Mouse (Mus musculus) CH12.LX (cell line): ENCODE measurements around the gene Trim29. TPM values are rescaled to one million over a fixed set of nuclear protein-coding genes. Genes with fewer than 3 reads are reported as not detected.

Source experiments
- DNase-seq: peaks from one replicate; pipeline ENCODE4 v3.0.0-alpha.2; 2013; ENCODE audit errors: extremely low read depth
- H3K27ac ChIP-seq: 2 replicates; pipeline ENCODE4 v1.5.1; 2012; ENCODE audit warnings: low read depth, mild to moderate bottlenecking, control low read depth, moderate library complexity; ENCODE audit not compliant: insufficient read depth
- H3K27me3 ChIP-seq: replicated peaks from 2 replicates; pipeline ENCODE3; 2012; ENCODE audit warnings: inconsistent platforms
- H3K36me3 ChIP-seq, 2 experiments: replicated peaks in 1 of 2; 2 replicates each; pipeline versions ENCODE3 to v1.6.1; 2012; ENCODE audit warnings: inconsistent platforms in 1 of 2, low read length in 1 of 2, mild to moderate bottlenecking in 1 of 2, mixed read lengths in 1 of 2, moderate library complexity in 1 of 2; ENCODE audit not compliant: control insufficient read depth in 1 of 2, insufficient read depth in 1 of 2
- H3K4me1 ChIP-seq, 2 experiments: 2 replicates each; pipeline ENCODE4 v1.6.1; 2012; ENCODE audit warnings: inconsistent platforms in 1 of 2, moderate library complexity in 1 of 2; ENCODE audit not compliant: insufficient read depth in 2 of 2, control insufficient read depth in 1 of 2
- H3K4me2 ChIP-seq: 2 replicates; pipeline ENCODE4 v1.6.1; 2012; ENCODE audit warnings: low read depth, mild to moderate bottlenecking, control low read depth; ENCODE audit not compliant: poor library complexity, insufficient read depth, severe bottlenecking
- H3K4me3 ChIP-seq, 3 experiments: fragments of 150-350 bp in 1 of 3; sonication (generic) in 1 of 3; replicated peaks in 1 of 3; 2 replicates each; pipeline versions ENCODE3 to v1.5.1; 2011 to 2012; ENCODE audit warnings: low read depth in 2 of 3, low read length in 2 of 3, mild to moderate bottlenecking in 2 of 3, moderate library complexity in 2 of 3, control low read depth in 1 of 3, improper control_type of control experiment in 1 of 3, inconsistent platforms in 1 of 3, mixed read lengths in 1 of 3; ENCODE audit not compliant: poor library complexity in 1 of 3
- H3K79me2 ChIP-seq: replicated peaks from 2 replicates; pipeline ENCODE4 v1.6.1; 2012; ENCODE audit warnings: mild to moderate bottlenecking, moderate library complexity; ENCODE audit not compliant: control insufficient read depth, poor library complexity, insufficient read depth, severe bottlenecking; ENCODE audit errors: extremely low read depth
- H3K9ac ChIP-seq: 2 replicates; pipeline ENCODE4 v1.6.1; 2012; ENCODE audit warnings: low read depth, mild to moderate bottlenecking, control low read depth, moderate library complexity; ENCODE audit not compliant: insufficient read depth
- H3K9me3 ChIP-seq: replicated peaks from 2 replicates; pipeline ENCODE3; 2012; ENCODE audit warnings: low read length, inconsistent platforms, mixed read lengths
- CHD2 ChIP-seq: IDR thresholded peaks from 2 replicates; pipeline ENCODE4 v1.6.1; 2011; ENCODE audit warnings: low read length, improper control_type of control experiment
- CTCF ChIP-seq, 2 experiments: IDR thresholded peaks in 1 of 2; conservative IDR thresholded peaks in 1 of 2; 2 replicates each; pipeline ENCODE4 v1.5.1; 2011 to 2012; ENCODE audit warnings: low read depth in 2 of 2, low read length in 2 of 2, improper control_type of control experiment in 1 of 2, inconsistent platforms in 1 of 2, mild to moderate bottlenecking in 1 of 2, moderate library complexity in 1 of 2
- EP300 ChIP-seq: IDR thresholded peaks from 2 replicates; pipeline ENCODE4 v1.6.1; 2011; ENCODE audit warnings: low read length, improper control_type of control experiment
- ETS1 ChIP-seq: conservative IDR thresholded peaks from 2 replicates; pipeline ENCODE4 v1.6.1; 2012; ENCODE audit warnings: low read depth, mild to moderate bottlenecking, inconsistent platforms, low read length, improper control_type of control experiment, moderate library complexity
- GABPA ChIP-seq: IDR thresholded peaks from 2 replicates; pipeline ENCODE4 v1.6.1; 2012; ENCODE audit warnings: low read depth, low read length, improper control_type of control experiment, inconsistent platforms; ENCODE audit not compliant: insufficient replicate concordance
- HCFC1 ChIP-seq: IDR thresholded peaks from 2 replicates; pipeline ENCODE4 v1.6.1; 2012; ENCODE audit warnings: low read depth, mild to moderate bottlenecking, inconsistent platforms, low read length, improper control_type of control experiment
- IRF4 ChIP-seq: IDR thresholded peaks from 2 replicates; pipeline ENCODE4 v1.6.1; 2014; ENCODE audit warnings: low read depth, mild to moderate bottlenecking, inconsistent platforms, low read length, improper control_type of control experiment
- JUN ChIP-seq: IDR thresholded peaks from 2 replicates; pipeline ENCODE4 v1.6.1; 2011; ENCODE audit warnings: low read depth, mild to moderate bottlenecking, low read length, improper control_type of control experiment, moderate library complexity; ENCODE audit not compliant: insufficient read depth
- MAX ChIP-seq: IDR thresholded peaks from 2 replicates; pipeline ENCODE4 v1.6.1; 2011; ENCODE audit warnings: low read length, improper control_type of control experiment
- MEF2A ChIP-seq: IDR thresholded peaks from 2 replicates; pipeline ENCODE4 v1.6.1; 2014; ENCODE audit warnings: low read depth, mild to moderate bottlenecking, inconsistent platforms, low read length, improper control_type of control experiment, borderline replicate concordance
- MXI1 ChIP-seq: IDR thresholded peaks from 2 replicates; pipeline ENCODE4 v1.6.1; 2011; ENCODE audit warnings: mild to moderate bottlenecking, low read depth, low read length, improper control_type of control experiment
- MYC ChIP-seq: IDR thresholded peaks from 2 replicates; pipeline ENCODE4 v1.6.1; 2011; ENCODE audit warnings: low read depth, mild to moderate bottlenecking, improper control_type of control experiment, low read length
- NELFE ChIP-seq: IDR thresholded peaks from 2 replicates; pipeline ENCODE4 v1.6.1; 2011; ENCODE audit warnings: low read depth, low read length, improper control_type of control experiment
- NRF1 ChIP-seq: IDR thresholded peaks from 2 replicates; pipeline ENCODE4 v1.6.1; 2014; ENCODE audit warnings: low read depth, mild to moderate bottlenecking, inconsistent platforms, low read length, improper control_type of control experiment, moderate library complexity
- PAX5 ChIP-seq: IDR thresholded peaks from 2 replicates; pipeline ENCODE4 v1.6.1; 2012; ENCODE audit warnings: low read length, inconsistent platforms, mixed read lengths
- POLR2A ChIP-seq: IDR thresholded peaks from 2 replicates; pipeline ENCODE4 v1.6.1; 2011; ENCODE audit warnings: low read depth, mild to moderate bottlenecking, improper control_type of control experiment, low read length
- RAD21 ChIP-seq: IDR thresholded peaks from 2 replicates; pipeline ENCODE4 v1.6.1; 2011; ENCODE audit warnings: low read depth, mild to moderate bottlenecking, low read length, improper control_type of control experiment, moderate library complexity
- SMC3 ChIP-seq: IDR thresholded peaks from 2 replicates; pipeline ENCODE4 v1.6.1; 2011; ENCODE audit warnings: low read depth, low read length, improper control_type of control experiment
- TCF12 ChIP-seq: IDR thresholded peaks from 2 replicates; pipeline ENCODE4 v1.6.1; 2014; ENCODE audit warnings: low read depth, mild to moderate bottlenecking, inconsistent platforms, low read length, improper control_type of control experiment
- UBTF ChIP-seq: IDR thresholded peaks from 2 replicates; pipeline ENCODE4 v1.6.1; 2012; ENCODE audit warnings: low read depth, mild to moderate bottlenecking, inconsistent platforms, low read length, improper control_type of control experiment, moderate library complexity
- ZKSCAN1 ChIP-seq: IDR thresholded peaks from 2 replicates; pipeline ENCODE4 v1.6.1; 2012; ENCODE audit warnings: low read depth, inconsistent platforms, low read length, improper control_type of control experiment, borderline replicate concordance
- dilution Hi-C: fragments of 300-500 bp; cut with MboI; formaldehyde crosslinking; loops from 2 replicates; pipeline ENCODE4 v1.14.3; 2020; ENCODE audit warnings: low sequenced_read_pairs; ENCODE audit not compliant: extremely low pct_unique_long_range_greater_than_20kb, extremely low pct_ligation_motif_present
- in situ Hi-C: fragments of 300-500 bp; cut with MboI; formaldehyde crosslinking; loops from 3 replicates; pipeline ENCODE4 v1.14.3; 2019; ENCODE audit warnings: low sequenced_read_pairs, low pct_ligation_motif_present, low pct_unique_long_range_greater_than_20kb, mixed read lengths
- polyA plus RNA-seq: library from polyadenylated mRNA; unstranded; fragments of >175 nt; gene quantifications from 2 replicates; pipeline ENCODE4 v1.2.1, GENCODE M21; 2012; ENCODE audit warnings: low read depth; ENCODE audit not compliant: insufficient read length
- total RNA-seq, 2 experiments: library from RNA; depleted of rRNA; stranded (reverse); fragments of 300-350 nt in 1 of 2; fragments of >200 nt in 1 of 2; gene quantifications; 2 replicates each; pipeline ENCODE4 v1.2.3; 2012 to 2014

The Trim29 gene
- total and polyA plus RNA-seq, 3 experiments, result 0.13 to 0.21 (median 0.17) TPM

DNA sequence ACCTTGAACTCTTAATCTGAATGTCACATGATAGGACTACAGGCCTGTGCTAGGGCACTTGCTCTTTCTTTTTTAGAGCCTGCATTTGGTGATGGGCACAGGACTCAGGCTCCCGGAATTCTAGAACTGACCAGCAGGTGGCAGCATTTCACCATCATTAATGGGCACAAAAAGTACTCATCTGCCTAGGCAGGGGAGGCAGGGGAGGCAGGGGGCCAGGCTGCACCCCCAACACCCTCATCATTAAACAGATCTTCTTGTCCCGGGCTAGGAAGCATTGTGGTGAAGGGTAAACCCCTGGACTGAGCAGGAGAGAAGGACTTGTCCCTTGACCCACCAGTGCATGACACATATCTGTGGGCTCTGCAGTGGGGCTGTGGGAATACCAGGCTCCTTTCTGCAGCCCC is 29.0 kb downstream of the Trim29 start:
- H3K4me2 ChIP-seq, result no peak overlapping the region
- dilution Hi-C loops (no loop called here), in situ Hi-C loops (loop anchor here (25.0 kb wide), 2 partner anchors 398 to 498 kb away; partner anchors contain the start of gene Nectin1)
- H3K79me2 ChIP-seq, result no peaks in the 10 kb centered on the region
- no peaks in the 10 kb centered on the region for H3K36me3 ChIP-seq
- H3K4me1 ChIP-seq, result no peaks in the 10 kb centered on the region
- H3K27me3 ChIP-seq, result peaks cover 61% of the 10 kb centered on the region
- TF ChIP-seq SMC3 (peak; percentile 68), CTCF (conservative IDR thresholded peaks at IDR 0.05 in 1 of 2, IDR thresholded peaks at IDR 0.05 in 1 of 2; ENCODE audit: low read depth in 2 of 2, low read length in 2 of 2) (peak; percentile 51 to 81), RAD21 (peak; percentile 80), MAX (no peak)
- H3K9me3 ChIP-seq, result no peaks in the 10 kb centered on the region
- no peak overlapping the region for H3K9ac ChIP-seq
- DNase-seq, result peak; percentile 60
- H3K4me3 ChIP-seq, result no peak overlapping the region
- no peak overlapping the region for H3K27ac ChIP-seq

DNA sequence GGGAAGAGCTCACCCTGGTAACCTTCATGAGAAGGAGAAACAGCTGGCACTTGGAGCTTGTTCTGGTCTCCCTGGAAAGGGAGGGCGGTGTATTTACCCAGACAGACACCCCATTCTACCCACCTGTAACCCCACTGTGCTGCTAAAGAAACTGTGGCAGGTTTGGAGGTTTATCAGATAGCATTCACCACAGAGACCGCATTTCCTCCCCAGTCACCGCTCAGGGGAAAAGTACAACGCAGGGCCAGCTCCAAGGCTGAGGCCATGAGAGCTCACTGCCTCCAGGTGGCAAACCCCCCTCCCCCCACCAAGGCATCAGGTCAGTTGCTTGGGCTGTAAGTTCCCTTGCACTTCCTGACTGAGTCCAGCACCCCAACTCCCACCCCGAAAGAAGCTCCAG is 39.4 kb downstream of the Trim29 start:
- TF ChIP-seq MYC (no peak), PAX5 (no peak), ZKSCAN1 (no peak), NRF1 (no peak), MEF2A (no peak), ETS1 (no peak), JUN (no peak), CHD2 (no peak), IRF4 (no peak)
- TF ChIP-seq, all 38 proteins: peak for 0
- H3K4me2 ChIP-seq, result no peak overlapping the region
- no peak overlapping the region for H3K27ac ChIP-seq
- H3K9ac ChIP-seq, result no peak overlapping the region
- no peak for DNase-seq
- dilution Hi-C loops (no loop called here), in situ Hi-C loops (no loop called here)
- H3K79me2 ChIP-seq, result no peaks in the 10 kb centered on the region
- no peak overlapping the region for H3K4me3 ChIP-seq
- H3K27me3 ChIP-seq, result peaks cover 91% of the 10 kb centered on the region
- no peaks in the 10 kb centered on the region for H3K9me3 ChIP-seq
- H3K36me3 ChIP-seq, result no peaks in the 10 kb centered on the region
- H3K4me1 ChIP-seq, result no peaks in the 10 kb centered on the region

DNA sequence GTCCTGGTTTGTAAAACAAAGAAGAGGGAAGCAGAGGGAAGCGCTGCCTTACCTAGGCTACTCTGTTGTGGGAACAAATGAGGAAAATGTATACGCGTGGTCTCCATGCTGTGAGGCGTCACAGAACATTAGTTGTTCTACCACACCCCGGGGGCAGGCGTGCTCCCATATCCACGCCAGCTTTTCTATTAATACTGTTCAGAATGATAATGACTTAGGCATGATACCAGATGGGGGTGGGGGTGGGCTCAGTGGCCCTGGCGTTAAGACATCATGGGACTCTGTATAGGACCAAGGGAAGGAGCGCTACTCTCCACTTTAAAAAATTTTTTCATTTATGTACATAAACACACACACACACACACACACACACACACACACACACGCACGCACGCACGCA is 40.4 kb downstream of the Trim29 start:
- Histone ChIP-seq H3K4me3 (no peak overlapping the region), H3K36me3 (no peaks in the 10 kb centered on the region), H3K4me2 (no peak overlapping the region), H3K4me1 (no peaks in the 10 kb centered on the region), H3K27ac (no peak overlapping the region), H3K9ac (no peak overlapping the region), H3K27me3 (peaks cover 93% of the 10 kb centered on the region), H3K79me2 (no peaks in the 10 kb centered on the region), H3K9me3 (no peaks in the 10 kb centered on the region)
- dilution Hi-C loops, result no loop called here
- DNase-seq, result no peak
- in situ Hi-C loops, result no loop called here
- TF ChIP-seq CHD2, result no peak
- TF ChIP-seq UBTF, result no peak
- no peak for TF ChIP-seq TCF12
- TF ChIP-seq SMC3, result no peak
- TF ChIP-seq GABPA, result no peak
- no peak for TF ChIP-seq HCFC1
- no peak for TF ChIP-seq MXI1
- TF ChIP-seq POLR2A, result no peak
- no peak for TF ChIP-seq NELFE
- TF ChIP-seq EP300, result no peak
